Mouse (Mus musculus) thymus, adult 2 months (tissue): ENCODE results near the gene Slc24a3. TPM values are rescaled to one million over a fixed set of nuclear protein-coding genes. Genes with fewer than 3 reads are reported as not detected.

Source experiments
- DNase-seq: peaks from one replicate; pipeline ENCODE4 v3.0.0; 2021
- H3K27ac ChIP-seq: fragments of 200-500 bp; 2 replicates; pipeline ENCODE4 v1.5.1; 2012; ENCODE audit warnings: low read length, control low read depth; ENCODE audit not compliant: control insufficient read depth, insufficient read depth
- H3K27me3 ChIP-seq: fragments of 200-500 bp; 2 replicates; pipeline ENCODE4 v1.6.1; 2012; ENCODE audit warnings: mild to moderate bottlenecking, low read length, moderate library complexity, mixed read lengths; ENCODE audit not compliant: control insufficient read depth, insufficient read depth
- H3K36me3 ChIP-seq: fragments of 200-500 bp; 2 replicates; pipeline ENCODE4 v1.6.1; 2012; ENCODE audit warnings: mild to moderate bottlenecking, low read length, moderate library complexity; ENCODE audit not compliant: control insufficient read depth, insufficient read depth
- H3K4me1 ChIP-seq: fragments of 200-500 bp; replicated peaks from 2 replicates; pipeline ENCODE4 v1.6.1; 2012; ENCODE audit warnings: low read length; ENCODE audit not compliant: control insufficient read depth, insufficient read depth
- H3K4me3 ChIP-seq: fragments of 200-500 bp; 2 replicates; pipeline ENCODE4 v1.5.1; 2012; ENCODE audit warnings: mild to moderate bottlenecking, low read length, control low read depth, moderate library complexity; ENCODE audit not compliant: control insufficient read depth, insufficient read depth
- CTCF ChIP-seq: fragments of 200-500 bp; IDR thresholded peaks from 2 replicates; pipeline ENCODE4 v1.5.1; 2012; ENCODE audit warnings: mild to moderate bottlenecking, control low read depth, low read length, moderate library complexity, borderline replicate concordance; ENCODE audit not compliant: control insufficient read depth, poor library complexity, insufficient read depth; ENCODE audit errors: extremely low read depth
- POLR2A ChIP-seq: fragments of 200-500 bp; IDR thresholded peaks from 2 replicates; pipeline ENCODE4 v1.6.1; 2012; ENCODE audit warnings: mild to moderate bottlenecking, low read length, control low read depth, moderate library complexity; ENCODE audit not compliant: control insufficient read depth, poor library complexity, insufficient read depth; ENCODE audit errors: extremely low read depth
- WGBS: fragments of 180-500 bp; shearing (Covaris S2); methylation state at CpG from one replicate; pipeline ENCODE4 v1.1.7; 2018; 5-methylcytosine and 5-hydroxymethylcytosine counted together
- polyA plus RNA-seq: library from polyadenylated mRNA; depleted of rRNA; stranded (reverse); fragments of >200 nt; gene quantifications from 2 replicates; pipeline ENCODE4 v1.2.3, GENCODE M21; 2012

The Slc24a3 gene
- polyA plus RNA-seq, 1 experiment = 2.7 TPM

DNA sequence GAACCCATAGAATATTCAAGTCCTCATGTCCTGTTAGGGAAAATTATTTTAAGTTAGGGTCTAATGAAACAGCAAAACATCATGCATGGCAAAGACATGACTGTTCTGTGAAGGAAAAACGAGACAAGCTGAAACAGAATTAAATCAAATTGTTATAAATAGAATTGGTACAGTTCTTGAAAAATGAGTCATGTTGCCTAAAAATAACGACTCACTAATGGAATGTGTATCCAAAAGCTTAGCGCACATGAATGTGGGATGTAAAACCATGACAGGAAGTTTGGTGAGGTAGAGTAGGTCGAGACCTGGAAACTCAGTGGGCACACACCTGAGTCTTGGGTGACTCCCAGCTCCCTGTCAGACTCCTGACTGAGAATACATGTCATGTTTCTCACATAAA lies 502.6 kb downstream of the Slc24a3 start:
- Histone ChIP-seq H3K27ac (no peak overlapping the region), H3K4me1 (no peaks in the 10 kb centered on the region), H3K4me3 (no peak overlapping the region), H3K27me3 (no peaks in the 10 kb centered on the region), H3K36me3 (no peaks in the 10 kb centered on the region)
- no peak for DNase-seq
- TF ChIP-seq CTCF (no peak), POLR2A (no peak)
- WGBS = 78% methylated on average over 4 of the region's 4 CpGs

DNA sequence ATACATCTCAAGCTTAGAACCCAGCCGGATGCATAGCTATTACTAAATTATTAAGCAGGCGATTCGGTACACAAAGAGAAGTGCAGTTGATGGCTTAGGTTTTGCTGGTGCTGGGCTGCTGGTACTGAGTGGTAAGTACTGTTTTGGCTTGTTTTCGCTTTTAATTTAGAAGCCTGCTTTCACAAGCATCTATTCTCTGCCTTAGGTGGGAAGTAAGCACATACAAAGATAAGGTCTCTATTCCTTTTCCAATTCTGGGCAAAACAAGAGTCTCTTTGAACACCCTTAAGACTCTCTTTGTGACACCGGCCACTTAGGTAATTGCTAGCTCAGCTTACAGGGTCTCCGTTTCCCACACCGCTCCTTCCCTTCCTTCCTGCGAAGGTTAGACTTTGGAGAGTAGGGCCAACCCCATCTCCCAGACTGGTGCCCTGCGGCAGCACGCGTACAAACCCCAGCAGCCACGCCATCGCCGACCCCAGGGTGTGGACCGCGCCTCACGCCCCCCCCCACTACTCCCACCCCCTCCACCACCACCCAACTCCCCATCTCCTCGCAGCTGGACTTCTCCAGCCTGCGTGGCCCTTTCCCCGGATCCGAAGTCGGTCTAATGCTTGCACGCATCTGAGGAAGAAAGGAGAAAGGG lies 507.1 kb downstream of the Slc24a3 start:
- Histone ChIP-seq H3K27me3 (no peaks in the 10 kb centered on the region; the same call in 1 of the 2 replicates), H3K36me3 (no peaks in the 10 kb centered on the region), H3K4me1 (peaks cover 5% of the 10 kb centered on the region), H3K4me3 (peak overlapping the region; percentile 58), H3K27ac (no peak overlapping the region)
- WGBS = 8% methylated on average over 23 of the region's 23 CpGs
- no peak for DNase-seq
- TF ChIP-seq POLR2A (no peak), CTCF (no peak)

DNA sequence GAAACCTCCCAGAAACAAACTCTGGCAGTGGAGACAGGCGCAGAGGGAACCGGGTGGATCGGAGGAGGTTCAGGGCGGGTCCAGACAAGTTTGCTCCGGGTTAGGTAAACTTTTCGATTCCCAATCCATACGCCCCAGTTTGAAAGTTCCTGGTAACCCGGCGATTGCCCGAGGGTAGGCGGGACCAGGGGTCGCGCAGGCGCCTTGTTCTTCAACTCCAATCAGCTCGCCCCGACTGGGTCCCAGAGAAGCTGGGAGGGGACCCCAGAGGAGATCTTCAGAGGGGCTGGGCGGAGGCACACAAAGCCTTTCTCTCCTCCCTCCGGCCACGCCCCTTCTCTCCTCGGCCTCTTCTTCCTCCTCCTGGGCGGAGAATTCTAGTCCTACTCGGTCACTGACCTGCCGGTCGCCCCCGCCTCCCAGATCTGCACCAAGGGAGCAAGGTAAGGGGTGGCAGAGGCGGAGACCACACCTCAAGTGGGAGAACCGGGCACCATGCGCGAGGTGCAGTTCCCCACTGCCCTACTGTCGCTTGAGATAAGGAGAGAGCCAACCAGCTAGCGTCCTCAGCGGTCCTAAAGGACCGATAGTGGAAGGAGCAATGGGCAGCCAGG lies 507.7 kb downstream of the Slc24a3 start, which contains the start of gene Rin2:
TSS of gene Rin2 (plus strand) at position 74 of the 614 bp plus-strand sequence.
- H3K4me3 ChIP-seq = peak within 1 kb of the TSS; percentile 58
- H3K27me3 ChIP-seq = no peaks in the 10 kb centered on the region; the same call in 1 of the 2 replicates
- WGBS = under 1% methylated on average over 33 of the region's 33 CpGs
- DNase-seq = peak; percentile 57
- H3K36me3 ChIP-seq = no peaks in the 10 kb centered on the region
- TF ChIP-seq CTCF = no peak
- no peak for TF ChIP-seq POLR2A
- H3K4me1 ChIP-seq = peaks cover 5% of the 10 kb centered on the region
- no peak within 1 kb of the TSS for H3K27ac ChIP-seq

DNA sequence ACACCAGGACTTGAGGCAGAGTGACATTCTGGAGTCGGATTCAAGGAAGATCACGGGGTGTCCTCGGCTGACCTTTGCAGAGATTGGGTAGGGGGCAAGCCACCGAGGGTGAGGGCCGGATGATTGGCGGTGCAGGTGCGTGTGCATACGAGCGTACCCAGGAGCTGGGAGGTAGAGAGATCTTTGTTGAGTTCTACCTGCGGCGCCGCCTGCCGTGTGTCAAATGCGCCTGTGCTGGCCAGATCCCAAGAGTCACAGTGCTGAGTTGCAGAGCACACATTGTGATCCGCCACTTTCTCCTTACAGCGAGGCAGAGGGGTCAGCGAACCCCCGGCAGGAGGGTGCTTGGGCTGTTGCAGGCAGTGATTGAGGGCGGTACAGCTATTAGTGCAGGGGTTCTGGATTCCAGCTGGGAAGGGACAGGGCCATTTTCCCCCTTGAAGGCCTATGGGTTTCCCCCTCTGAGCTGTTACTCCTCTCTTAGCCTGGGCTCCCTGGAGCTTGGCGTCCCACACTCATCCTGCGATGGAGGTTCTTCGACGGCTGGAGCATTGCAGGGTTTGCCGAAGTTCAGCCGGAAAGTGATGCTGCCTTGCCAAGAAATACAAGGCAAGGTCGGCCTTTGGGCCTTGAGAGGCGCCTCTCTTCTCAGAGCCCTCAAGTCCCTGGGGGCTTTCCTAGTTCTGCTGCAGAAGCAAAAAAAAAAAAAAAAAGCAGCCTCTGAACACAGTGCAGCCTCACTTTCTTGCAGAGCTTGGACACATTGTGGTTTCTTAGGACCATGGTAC lies 508.4 kb downstream of the Slc24a3 start:
- H3K27me3 ChIP-seq = no peaks in the 10 kb centered on the region; the same call in 1 of the 2 replicates
- TF ChIP-seq POLR2A (no peak), CTCF (no peak)
- no peak overlapping the region for H3K27ac ChIP-seq
- H3K4me3 ChIP-seq = peak overlapping the region; percentile 58
- no peaks in the 10 kb centered on the region for H3K36me3 ChIP-seq
- 31% methylated on average over 27 of the region's 27 CpGs for WGBS
- peak; percentile 16 for DNase-seq
- peaks cover 5% of the 10 kb centered on the region for H3K4me1 ChIP-seq

DNA sequence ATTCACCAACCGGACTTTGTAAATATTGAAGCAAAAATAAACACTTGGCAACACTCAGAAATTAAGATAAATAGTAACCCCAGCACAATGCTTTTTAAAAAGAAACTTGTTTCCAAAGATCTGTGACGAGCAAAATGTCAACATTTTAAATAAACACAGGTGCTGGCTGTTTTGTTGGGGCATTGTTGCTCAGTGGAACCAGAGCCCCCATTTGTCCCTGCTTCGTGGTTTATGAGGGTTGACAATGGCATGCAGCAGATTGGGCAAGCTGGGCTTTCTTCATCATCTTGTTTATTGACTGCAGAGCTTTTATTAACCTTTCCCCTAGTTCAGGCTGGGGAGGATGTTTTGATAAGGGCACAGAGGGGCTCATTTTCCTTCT lies 509.0 kb downstream of the Slc24a3 start:
- whole genome bisulfite sequencing = 84% methylated on average over 3 of the region's 3 CpGs
- Histone ChIP-seq H3K27ac (no peak overlapping the region), H3K4me1 (peaks cover 5% of the 10 kb centered on the region), H3K27me3 (no peaks in the 10 kb centered on the region; the same call in 1 of the 2 replicates), H3K4me3 (no peak overlapping the region), H3K36me3 (no peaks in the 10 kb centered on the region)
- TF ChIP-seq POLR2A (no peak), CTCF (no peak)
- no peak for DNase-seq

DNA sequence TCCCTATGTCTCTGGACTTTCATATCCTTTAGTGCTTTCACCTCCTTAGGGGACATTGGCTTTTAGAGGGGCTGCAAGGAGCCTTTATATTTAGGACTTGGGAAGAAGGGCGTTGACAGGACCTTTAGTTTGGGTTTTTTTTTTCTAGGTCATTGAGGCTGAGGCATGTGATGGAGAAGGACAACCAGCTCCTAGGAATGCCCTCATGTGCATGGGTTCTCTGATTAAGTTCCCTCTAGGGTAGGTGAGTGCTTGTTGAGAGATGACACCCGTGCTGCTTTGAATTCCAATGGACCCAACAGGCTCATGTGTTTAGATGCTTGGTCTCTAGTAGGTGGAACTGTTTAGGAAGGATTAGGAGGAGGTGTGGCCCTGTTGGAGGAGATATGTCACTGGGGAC lies 509.4 kb downstream of the Slc24a3 start:
- H3K27ac ChIP-seq = no peak overlapping the region
- H3K4me1 ChIP-seq = peaks cover 5% of the 10 kb centered on the region
- H3K27me3 ChIP-seq = no peaks in the 10 kb centered on the region; the same call in 1 of the 2 replicates
- no peak for DNase-seq
- TF ChIP-seq POLR2A (no peak), CTCF (no peak)
- H3K36me3 ChIP-seq = no peaks in the 10 kb centered on the region
- no peak overlapping the region for H3K4me3 ChIP-seq
- 96% methylated on average over 2 of the region's 2 CpGs for WGBS
